16 mouse cellular contexts compared by ENCODE assay signal in the genomic region with DNA sequence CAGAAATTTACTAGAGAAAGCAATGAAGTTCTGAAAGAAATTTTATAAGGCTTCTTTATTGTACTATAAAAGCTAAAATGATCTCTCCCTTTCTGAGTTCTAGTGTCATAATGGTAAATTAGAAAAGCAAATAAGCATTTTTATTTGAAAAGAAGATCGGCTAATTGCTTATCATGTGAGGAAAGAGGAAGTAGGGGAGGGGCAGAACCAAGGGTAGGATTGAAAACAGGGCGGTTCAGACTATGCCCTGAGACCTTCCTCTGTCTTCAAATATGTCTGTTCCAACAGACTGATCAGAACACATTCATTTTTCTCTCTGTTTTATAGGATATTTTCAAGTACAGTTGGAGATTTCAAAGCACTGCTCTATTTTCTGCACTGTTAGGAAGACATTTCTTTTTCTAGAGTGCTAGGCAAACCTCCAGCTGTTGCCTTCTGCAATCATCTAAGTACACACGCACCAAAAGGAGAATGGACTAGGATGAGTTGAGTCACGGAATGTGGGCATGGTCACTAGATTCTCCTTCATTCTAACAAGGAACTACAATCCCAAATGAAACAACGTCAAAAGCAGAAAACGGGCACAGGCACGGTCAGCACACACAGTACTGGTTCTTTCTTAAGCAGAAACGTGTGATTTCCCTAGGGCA.
DNase-seq lines count a peak whose midpoint lies in the region; ATAC-seq lines count a peak whose summit lies in the region.
"Had no signal": no experiment of that assay in that cellular context is flagged by ENCODE, and none has a peak within 500 bp of the region (broad histone marks: within the 10 kb centered on the region; RNA-seq: fewer than 3 reads in every experiment).

No protein-coding gene starts in this region.

- no peak for ATAC-seq in inflammation-experienced regulatory T-cells, adult 6 months
- ATAC-seq: forebrain, embryonic 16.5 days had no signal

- peak; percentile 32 to 65 for DNase-seq in frontal cortex, adult 2 months (ENCODE audit: extremely low spot score in 1 of 2, low spot score in 1 of 2)
- DNase-seq in frontal cortex, postnatal 14 days (ENCODE audit: low spot score in 2 of 2) = no peak
- DNase-seq in right cerebral cortex, adult 18-20 months = peak; percentile 48
- no peak for DNase-seq in right cerebral cortex, postnatal 14 days
- DNase-seq in brain, adult 2 months (ENCODE audit: low read depth, low spot score) = peak; percentile 80
- peak; percentile 22 to 38 for DNase-seq in right cerebral cortex, postnatal 36 days (ENCODE audit: low spot score in 2 of 2)
- DNase-seq in thymus, postnatal 4 days = no peak
- DNase-seq: adrenal gland, adult 2 months; cerebellum, adult 18-20 months; cerebellum, adult 9-11 months; cerebellum, postnatal 36 days; gastrocnemius, adult 2 months; gastrocnemius, postnatal 36 days; heart, postnatal 36 days had no signal

Comparison
In these comparisons a context has a peak if more than half of its experiments do, and no peak if none do; other contexts are left out.
1. DNase-seq: peak in frontal cortex, adult 2 months (2 of 2), right cerebral cortex, adult 18-20 months (single experiment), brain, adult 2 months (single experiment) and right cerebral cortex, postnatal 36 days (2 of 2); none in frontal cortex, postnatal 14 days (0 of 2), right cerebral cortex, postnatal 14 days (single experiment) and thymus, postnatal 4 days (single experiment).